Mouse (Mus musculus) kidney, postnatal 0 days (tissue): ENCODE data around the gene Nxph1. TPM values are rescaled to one million over a fixed set of nuclear protein-coding genes. Genes with fewer than 3 reads are reported as not detected.

Source experiments
- ATAC-seq: fragments of 200-750 bp; cut with Nextera tagmentation; replicated peaks from 2 replicates; pipeline ENCODE4 v1.8.0; 2017; ENCODE audit warnings: low read depth, moderate number of reproducible peaks, moderate TSS enrichment, moderate library complexity; ENCODE audit not compliant: low FRiP score
- DNase-seq: peaks from one replicate; pipeline ENCODE4 v3.0.0-alpha.2; 2016; ENCODE audit warnings: low spot score
- H3K27ac ChIP-seq: fragments of 300-500 bp; sonication (generic); 2 replicates; pipeline ENCODE4 v1.5.1; 2014; ENCODE audit warnings: mild to moderate bottlenecking
- H3K27me3 ChIP-seq: fragments of 300-500 bp; sonication (generic); 2 replicates; pipeline ENCODE4 v1.6.1; 2014; ENCODE audit warnings: low read length, mixed read lengths; ENCODE audit not compliant: insufficient read depth
- H3K36me3 ChIP-seq: fragments of 300-500 bp; sonication (generic); 2 replicates; pipeline ENCODE4 v1.6.1; 2014; ENCODE audit warnings: low read length, mixed read lengths; ENCODE audit not compliant: insufficient read depth
- H3K4me1 ChIP-seq: fragments of 300-500 bp; sonication (generic); replicated peaks from 2 replicates; pipeline ENCODE4 v1.6.1; 2014; ENCODE audit warnings: antibody characterized with exemption, low read length, mixed read lengths; ENCODE audit not compliant: insufficient read depth
- H3K4me2 ChIP-seq: fragments of 300-500 bp; sonication (generic); 2 replicates; pipeline ENCODE4 v1.6.1; 2014; ENCODE audit warnings: mild to moderate bottlenecking, low read length, moderate library complexity, mixed read lengths
- H3K4me3 ChIP-seq: fragments of 300-500 bp; sonication (generic); replicated peaks from 2 replicates; pipeline ENCODE4 v1.5.1; 2014; ENCODE audit warnings: low read depth, low read length
- H3K9ac ChIP-seq: fragments of 300-500 bp; sonication (generic); 2 replicates; pipeline ENCODE4 v1.6.1; 2014; ENCODE audit warnings: low read depth, low read length
- H3K9me3 ChIP-seq: fragments of 300-500 bp; sonication (generic); replicated peaks from 2 replicates; pipeline ENCODE4 v1.6.1; 2016; ENCODE audit warnings: low read length, inconsistent platforms, mixed read lengths
- CTCF ChIP-seq: IDR thresholded peaks from 2 replicates; pipeline ENCODE4 v1.5.1; 2016; ENCODE audit warnings: antibody characterized with exemption, low read depth, mild to moderate bottlenecking, moderate library complexity
- WGBS: fragments of 180-500 bp; shearing (Covaris S2); extraction: QIAGEN DNeasy Blood & Tissue Kit; methylation state at CpG from one replicate; pipeline ENCODE4 v1.1.7; 2014; 5-methylcytosine and 5-hydroxymethylcytosine counted together
- polyA plus RNA-seq: library from polyadenylated mRNA; unstranded; fragments of >200 nt; fragmentation: Nextera tagmentation; extraction: Ambion mirVana; gene quantifications from 2 replicates; pipeline ENCODE4 v1.2.1, GENCODE M21; 2015

Nxph1 gene
- polyA plus RNA-seq, 1 experiment from 2014 or later, result not detected

GRCm38 (mm10) chr6:9083851-9084250 lies 135.6 kb downstream of the Nxph1 start:
- H3K4me1 ChIP-seq, result no peaks in the 10 kb centered on the region
- ATAC-seq, result no peak
- no peaks in the 10 kb centered on the region for H3K36me3 ChIP-seq
- TF ChIP-seq CTCF, result no peak
- WGBS, result 82% methylated on average over 3 of the region's 3 CpGs
- no peak overlapping the region for H3K27ac ChIP-seq
- H3K4me2 ChIP-seq, result no peak overlapping the region
- no peak overlapping the region for H3K9ac ChIP-seq
- no peak overlapping the region for H3K4me3 ChIP-seq
- no peak for DNase-seq
- no peaks in the 10 kb centered on the region for H3K27me3 ChIP-seq
- H3K9me3 ChIP-seq, result no peaks in the 10 kb centered on the region

GRCm38 (mm10) chr6:9097345-9097744 lies 149.1 kb downstream of the Nxph1 start:
- no peak overlapping the region for H3K4me3 ChIP-seq
- no peak for TF ChIP-seq CTCF
- no peaks in the 10 kb centered on the region for H3K9me3 ChIP-seq
- no peak for DNase-seq
- no peaks in the 10 kb centered on the region for H3K4me1 ChIP-seq
- no peak overlapping the region for H3K27ac ChIP-seq
- H3K36me3 ChIP-seq, result no peaks in the 10 kb centered on the region
- H3K4me2 ChIP-seq, result no peak overlapping the region
- no peaks in the 10 kb centered on the region for H3K27me3 ChIP-seq
- 84% methylated on average over 2 of the region's 2 CpGs for WGBS
- no peak overlapping the region for H3K9ac ChIP-seq
- ATAC-seq, result no peak

- Histone ChIP-seq H3K36me3 (no peaks in the 10 kb centered on the region), H3K4me1 (no peaks in the 10 kb centered on the region), H3K9ac (no peak overlapping the region), H3K4me2 (no peak overlapping the region), H3K27me3 (no peaks in the 10 kb centered on the region), H3K9me3 (no peaks in the 10 kb centered on the region), H3K4me3 (no peak overlapping the region), H3K27ac (no peak overlapping the region)
- ATAC-seq, result no peak
- DNase-seq, result no peak
- no peak for TF ChIP-seq CTCF
Observed at GRCm38 (mm10) chr6:9107366-9107765, 159.1 kb downstream of the Nxph1 start.

- ATAC-seq, result no peak
- TF ChIP-seq CTCF, result no peak
- H3K4me3 ChIP-seq, result no peak overlapping the region
- no peak overlapping the region for H3K27ac ChIP-seq
- no peaks in the 10 kb centered on the region for H3K4me1 ChIP-seq
- WGBS, result 87% methylated on average over 2 of the region's 2 CpGs
- H3K4me2 ChIP-seq, result no peak overlapping the region
- H3K36me3 ChIP-seq, result no peaks in the 10 kb centered on the region
- H3K27me3 ChIP-seq, result no peaks in the 10 kb centered on the region
- H3K9me3 ChIP-seq, result no peaks in the 10 kb centered on the region
- H3K9ac ChIP-seq, result no peak overlapping the region
- no peak for DNase-seq
Observed at GRCm38 (mm10) chr6:9119136-9119535, 170.9 kb downstream of the Nxph1 start.

GRCm38 (mm10) chr6:9124321-9124914 lies 176.2 kb downstream of the Nxph1 start:
- no peak for TF ChIP-seq CTCF
- ATAC-seq (no peak), DNase-seq (no peak)
- Histone ChIP-seq H3K4me3 (no peak overlapping the region), H3K4me2 (no peak overlapping the region), H3K9me3 (no peaks in the 10 kb centered on the region), H3K27me3 (no peaks in the 10 kb centered on the region), H3K9ac (no peak overlapping the region), H3K36me3 (no peaks in the 10 kb centered on the region), H3K27ac (no peak overlapping the region), H3K4me1 (no peaks in the 10 kb centered on the region)
- 91% methylated on average over 12 of the region's 12 CpGs for WGBS

- H3K9me3 ChIP-seq, result no peaks in the 10 kb centered on the region
- no peaks in the 10 kb centered on the region for H3K27me3 ChIP-seq
- H3K27ac ChIP-seq, result no peak overlapping the region
- DNase-seq (no peak), ATAC-seq (no peak)
- H3K36me3 ChIP-seq, result no peaks in the 10 kb centered on the region
- no peak overlapping the region for H3K9ac ChIP-seq
- no peaks in the 10 kb centered on the region for H3K4me1 ChIP-seq
- H3K4me2 ChIP-seq, result no peak overlapping the region
- no peak for TF ChIP-seq CTCF
- no peak overlapping the region for H3K4me3 ChIP-seq
- WGBS, result 77% methylated on average over 3 of the region's 3 CpGs
Observed at GRCm38 (mm10) chr6:9133589-9134279, 185.5 kb downstream of the Nxph1 start.
